Mouse (Mus musculus): ENCODE data around the gene Ulk2.

- TF ChIP-seq POLR2A (IDR thresholded peaks at IDR 0.05; ENCODE audit: extremely low read depth, insufficient read depth, low read length) = no peak
- no peak for TF ChIP-seq CTCF (IDR thresholded peaks at IDR 0.05; ENCODE audit: extremely low read depth, insufficient read depth, low read length)
Measured at GRCm38 (mm10) chr11:61851195-61851594, 3.7 kb downstream of the Ulk2 start.
